Mouse (Mus musculus): ENCODE data around the gene Il1rl2. TPM values are rescaled to one million over a fixed set of nuclear protein-coding genes. Genes with fewer than 3 reads are reported as not detected.

Gene Il1rl2
- polyA plus RNA-seq, 1 experiment from 2014 or later, result 1.0 TPM

- no peaks in the 10 kb centered on the region for H3K36me3 ChIP-seq (ENCODE audit: control insufficient read depth, insufficient read depth, low read length)
- H3K4me1 ChIP-seq (ENCODE audit: control insufficient read depth, insufficient read depth, low read length), result no peaks in the 10 kb centered on the region
- no peak overlapping the region for H3K9ac ChIP-seq (ENCODE audit: low read length)
- WGBS, result 86% methylated on average over 7 of the region's 7 CpGs
- H3K4me3 ChIP-seq (ENCODE audit: low read depth, low read length), result no peak overlapping the region
- no peak for ATAC-seq (ENCODE audit: low FRiP score)
- no peak overlapping the region for H3K27ac ChIP-seq (ENCODE audit: low read depth, low read length)
- H3K4me2 ChIP-seq, result no peak overlapping the region
- no peak for DNase-seq (ENCODE audit: low spot score, missing footprints)
- no peaks in the 10 kb centered on the region for H3K27me3 ChIP-seq (ENCODE audit: control insufficient read depth, insufficient read depth, low read length)
- no peaks in the 10 kb centered on the region for H3K9me3 ChIP-seq (ENCODE audit: control insufficient read depth, low read length)
These were observed 89.9 kb downstream of the Il1rl2 start for GRCm38 (mm10) chr1:40414276-40414675.

GRCm38 (mm10) chr1:40414863-40415656, 90.7 kb downstream of the Il1rl2 start:
- no peak overlapping the region for H3K4me2 ChIP-seq
- no peak overlapping the region for H3K27ac ChIP-seq (ENCODE audit: low read depth, low read length)
- no peak for DNase-seq (ENCODE audit: low spot score, missing footprints)
- no peak overlapping the region for H3K9ac ChIP-seq (ENCODE audit: low read length)
- no peak for ATAC-seq (ENCODE audit: low FRiP score)
- no peaks in the 10 kb centered on the region for H3K4me1 ChIP-seq (ENCODE audit: control insufficient read depth, insufficient read depth, low read length)
- H3K9me3 ChIP-seq (ENCODE audit: control insufficient read depth, low read length), result no peaks in the 10 kb centered on the region
- H3K27me3 ChIP-seq (ENCODE audit: control insufficient read depth, insufficient read depth, low read length), result no peaks in the 10 kb centered on the region
- no peaks in the 10 kb centered on the region for H3K36me3 ChIP-seq (ENCODE audit: control insufficient read depth, insufficient read depth, low read length)
- no peak overlapping the region for H3K4me3 ChIP-seq (ENCODE audit: low read depth, low read length)
- WGBS, result 62% methylated on average over 7 of the region's 7 CpGs

GRCm38 (mm10) chr1:40417034-40417433, 92.6 kb downstream of the Il1rl2 start:
- H3K4me1 ChIP-seq (ENCODE audit: control insufficient read depth, insufficient read depth, low read length), result no peaks in the 10 kb centered on the region
- H3K4me3 ChIP-seq (ENCODE audit: low read depth, low read length), result no peak overlapping the region
- ATAC-seq (ENCODE audit: low FRiP score) (no peak), DNase-seq (ENCODE audit: low spot score, missing footprints) (no peak)
- no peaks in the 10 kb centered on the region for H3K36me3 ChIP-seq (ENCODE audit: control insufficient read depth, insufficient read depth, low read length)
- WGBS, result 96% methylated on average over 2 of the region's 2 CpGs
- no peaks in the 10 kb centered on the region for H3K27me3 ChIP-seq (ENCODE audit: control insufficient read depth, insufficient read depth, low read length)
- no peaks in the 10 kb centered on the region for H3K9me3 ChIP-seq (ENCODE audit: control insufficient read depth, low read length)
- no peak overlapping the region for H3K4me2 ChIP-seq
- no peak overlapping the region for H3K27ac ChIP-seq (ENCODE audit: low read depth, low read length)
- no peak overlapping the region for H3K9ac ChIP-seq (ENCODE audit: low read length)

Other genes with a start within 250 kb of the Il1rl2 start
- 0.96 and 1.0 TPM in 2 replicates for gene Il1r1, start 99.5 kb upstream of the Il1rl2 start, polyA plus RNA-seq (2014; fragmentation: Nextera tagmentation; extraction: Ambion mirVana)
- gene Il1rl1, start 105.0 kb downstream of the Il1rl2 start, polyA plus RNA-seq (2014; fragmentation: Nextera tagmentation; extraction: Ambion mirVana), result 0.11 TPM in 1 of 2 replicates, not detected in the other
- 0.04 TPM in 1 of 2 replicates, not detected in the other for gene Il18r1, start 140.9 kb downstream of the Il1rl2 start, polyA plus RNA-seq (2014; fragmentation: Nextera tagmentation; extraction: Ambion mirVana)
- gene Il18rap, start 190.8 kb downstream of the Il1rl2 start, polyA plus RNA-seq (2014; fragmentation: Nextera tagmentation; extraction: Ambion mirVana), result 0.15 TPM in 1 of 2 replicates, not detected in the other

Measured in midbrain, embryonic 11.5 days (tissue).